In the genomic region with DNA sequence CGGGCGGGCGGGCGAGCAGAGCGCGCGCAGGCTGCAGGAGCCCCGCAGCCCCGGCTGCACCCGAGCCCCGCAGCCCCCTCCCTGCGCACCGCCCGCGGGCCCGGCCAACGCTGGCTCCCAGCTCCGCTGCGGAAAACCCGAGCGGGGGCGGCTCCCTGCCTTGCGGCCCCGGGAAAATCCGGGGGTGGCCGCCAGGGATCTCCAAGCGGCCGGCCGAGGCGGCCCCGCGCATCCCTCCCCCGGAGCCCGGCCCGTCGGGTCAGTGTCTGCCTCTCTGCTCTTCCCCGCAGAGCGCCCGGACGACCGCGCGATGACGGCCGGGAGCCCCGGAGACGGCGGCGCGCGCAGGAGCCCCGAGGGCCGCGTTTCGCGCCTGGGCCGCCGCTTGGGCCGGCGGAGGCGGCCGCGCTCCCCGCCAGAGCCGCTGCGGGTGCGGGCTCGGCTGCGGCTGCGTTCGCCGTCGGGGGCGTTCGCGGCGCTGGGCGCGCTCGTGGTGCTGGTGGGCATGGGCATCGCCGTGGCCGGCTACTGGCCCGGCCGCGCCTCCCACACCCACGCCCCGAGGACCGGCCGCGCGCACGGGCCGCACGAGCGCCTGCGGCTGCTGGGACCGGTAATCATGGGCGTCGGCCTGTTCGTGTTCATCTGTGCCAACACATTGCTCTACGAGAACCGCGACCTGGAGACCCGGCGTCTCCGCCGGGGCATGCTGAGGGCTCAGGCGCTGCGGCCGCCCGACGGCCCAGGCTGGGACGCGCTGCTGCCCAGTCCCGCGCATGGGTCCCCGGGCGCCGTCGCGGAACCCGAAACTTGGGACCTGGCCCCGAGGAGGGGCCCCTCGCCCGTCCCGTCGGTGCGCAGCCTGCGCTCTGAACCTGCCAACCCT, we compare ENCODE assay signal across 7 mouse cellular contexts. TPM values are rescaled to one million over a fixed set of nuclear protein-coding genes. Genes with fewer than 3 reads are reported as not detected.
DNase-seq lines count a peak whose midpoint lies in the region; ATAC-seq lines count a peak whose summit lies in the region.

TSS of gene Tmem200b (plus strand) at position 311 of the 886 bp plus-strand sequence.

- intact Hi-C loops in heart, postnatal 14 days (cut with DNase I): no loop called here

- H3K9ac ChIP-seq in stomach, embryonic 14.5 days (replicated peaks; ENCODE audit: low read depth, low read length): peak within 1 kb of the TSS; percentile 46

- peak within 1 kb of the TSS; percentile 90 for H3K4me2 ChIP-seq in stomach, embryonic 14.5 days (replicated peaks; ENCODE audit: low read depth, low read length)

- 1% methylated on average over 129 of the region's 130 CpGs for WGBS in embryonic facial prominence, embryonic 10.5 days
- 1% methylated on average over 120 of the region's 130 CpGs for WGBS in stomach, embryonic 14.5 days

- ATAC-seq in stomach, embryonic 14.5 days (ENCODE audit: insufficient number of reproducible peaks, insufficient read depth, low FRiP score, low read depth): no peak; the same call in 1 of the 2 replicates

- no peaks in the 10 kb centered on the region for H3K9me3 ChIP-seq in embryonic facial prominence, embryonic 10.5 days
- no peaks in the 10 kb centered on the region for H3K9me3 ChIP-seq in stomach, embryonic 14.5 days (ENCODE audit: control insufficient read depth, low read depth, low read length)

- DNase-seq in ovary, postnatal 36 days (ENCODE audit: low spot score): peak; percentile 47
- no peak for DNase-seq in ovary, adult 18-20 months (ENCODE audit: low spot score)
- DNase-seq in embryonic facial prominence, embryonic 10.5 days (ENCODE audit: low spot score): no peak
- DNase-seq in heart, postnatal 14 days: peak; percentile 51 to 53
- DNase-seq in liver: peak; percentile 53
- DNase-seq in urinary bladder, postnatal 36 days (ENCODE audit: low spot score in 2 of 2): no peak

- H3K27me3 ChIP-seq in embryonic facial prominence, embryonic 10.5 days (replicated peaks; ENCODE audit: low read depth, poor library complexity, severe bottlenecking): peaks cover 88% of the 10 kb centered on the region
- H3K27me3 ChIP-seq in stomach, embryonic 14.5 days (ENCODE audit: control insufficient read depth, insufficient read depth, low read length): peaks cover 16% of the 10 kb centered on the region

- peak within 1 kb of the TSS; percentile 96 for H3K27ac ChIP-seq in embryonic facial prominence, embryonic 10.5 days (replicated peaks)
- H3K27ac ChIP-seq in stomach, embryonic 14.5 days (ENCODE audit: low read length): no peak within 1 kb of the TSS

- H3K4me1 ChIP-seq in embryonic facial prominence, embryonic 10.5 days: peaks cover 92% of the 10 kb centered on the region
- H3K4me1 ChIP-seq in stomach, embryonic 14.5 days (ENCODE audit: control insufficient read depth, insufficient read depth, low read length): peaks cover 29% of the 10 kb centered on the region

- peaks cover 45% of the 10 kb centered on the region for H3K36me3 ChIP-seq in embryonic facial prominence, embryonic 10.5 days (replicated peaks)
- H3K36me3 ChIP-seq in stomach, embryonic 14.5 days (ENCODE audit: control insufficient read depth, insufficient read depth, low read length): peaks cover 9% of the 10 kb centered on the region; the same call in 1 of the 2 replicates

- peak within 1 kb of the TSS; percentile 80 for H3K4me3 ChIP-seq in embryonic facial prominence, embryonic 10.5 days
- peak within 1 kb of the TSS; percentile 56 for H3K4me3 ChIP-seq in stomach, embryonic 14.5 days (ENCODE audit: low read depth, low read length)

RNA-seq across cellular contexts. Expression of gene Tmem200b, which starts in this region (rescaled TPM):
- 2.1 and 2.8 TPM in 2 replicates for polyA plus RNA-seq in embryonic facial prominence, embryonic 10.5 days (2016; fragmentation: Nextera tagmentation; extraction: Ambion mirVana)
- 10 to 100 TPM in 1 of 2 experiments, 1 to 10 TPM in 1; 9.5 to 12.8 TPM for total RNA-seq in heart, postnatal 14 days (2021)
- polyA plus RNA-seq in stomach, embryonic 14.5 days (2014; fragmentation: Nextera tagmentation; extraction: Ambion mirVana): 0.71 and 1.4 TPM in 2 replicates

Comparison
In these comparisons a context has a peak if more than half of its experiments do, and no peak if none do; other contexts are left out.
1. DNase-seq: peak in ovary, postnatal 36 days (single experiment), heart, postnatal 14 days (2 of 2) and liver (single experiment); none in ovary, adult 18-20 months (single experiment), embryonic facial prominence, embryonic 10.5 days (single experiment) and urinary bladder, postnatal 36 days (0 of 2).